Mouse (Mus musculus): ENCODE measurements at regions not wholly inside any gene's neighbourhood (a gene's known extent, or its start where the extent isn't known, plus 50 kb on each side); places are given as distances from the start of the nearest gene placed in this dataset.

DNA sequence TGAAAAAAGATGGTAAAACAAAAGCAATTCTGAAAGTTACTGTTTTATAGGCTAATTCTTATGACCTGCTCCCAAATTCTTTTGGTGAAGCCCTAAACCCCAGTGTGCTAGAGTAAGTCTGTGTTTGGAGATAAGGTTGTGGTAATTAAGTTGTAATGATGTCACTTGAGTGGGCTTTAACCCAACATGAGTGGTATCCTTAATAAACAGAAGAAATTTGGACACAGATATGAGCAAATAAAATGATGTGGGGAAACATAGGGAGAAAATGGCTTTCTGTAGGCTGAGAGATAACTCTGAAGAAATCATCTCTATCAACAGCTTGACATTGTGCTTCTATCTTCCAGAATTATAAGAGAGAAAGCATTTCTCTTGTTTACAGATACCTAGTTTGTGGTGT is 117.1 kb upstream of the Acsl4 start:
- H3K4me2 ChIP-seq: no peak overlapping the region
- no peak overlapping the region for H3K27ac ChIP-seq
- ATAC-seq: no peak
- H3K4me1 ChIP-seq: no peaks in the 10 kb centered on the region
- H3K27me3 ChIP-seq (replicated peaks): no peaks in the 10 kb centered on the region; the same call in 1 of the 2 replicates
- H3K9ac ChIP-seq: no peak overlapping the region
- no peak overlapping the region for H3K4me3 ChIP-seq
- H3K9me3 ChIP-seq (replicated peaks): no peaks in the 10 kb centered on the region
- H3K36me3 ChIP-seq: no peaks in the 10 kb centered on the region

DNA sequence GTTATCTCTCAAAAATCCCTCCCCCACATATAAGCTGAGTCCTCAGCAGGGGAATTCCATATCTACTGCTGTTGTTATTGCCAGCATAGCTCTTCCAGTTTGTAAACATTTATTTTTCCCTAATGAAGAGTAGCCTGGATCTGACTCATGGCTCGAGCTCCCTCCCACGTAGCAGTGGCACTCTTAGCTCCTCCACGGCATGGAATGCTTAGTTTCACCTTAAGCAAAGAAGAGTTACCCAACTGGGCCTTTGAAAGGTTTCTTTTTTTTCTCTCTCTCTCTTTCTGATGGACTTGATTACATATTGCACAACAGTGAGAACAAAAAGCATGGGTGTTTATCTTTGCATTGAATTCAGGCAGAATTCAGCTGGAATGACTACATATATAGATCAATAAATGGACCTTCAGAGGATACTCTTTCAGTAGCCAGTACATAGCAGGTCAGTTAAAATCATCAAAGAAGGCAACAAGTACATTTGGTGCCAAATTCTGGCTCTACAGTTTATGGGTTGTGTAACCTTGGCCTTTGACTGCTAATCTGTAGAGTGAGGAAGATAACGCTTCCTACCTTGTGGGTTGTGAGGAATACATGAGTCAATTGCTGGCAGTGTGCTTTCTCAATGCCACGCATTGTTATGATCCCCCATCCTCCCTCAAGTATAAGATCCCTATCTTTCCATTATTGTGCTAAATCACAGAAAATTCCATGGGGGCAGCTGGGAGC is 126.2 kb upstream of the Acsl4 start:
- no peak for ATAC-seq
- no peak overlapping the region for H3K27ac ChIP-seq
- H3K9me3 ChIP-seq (replicated peaks): no peaks in the 10 kb centered on the region
- no peak overlapping the region for H3K4me3 ChIP-seq
- no peak overlapping the region for H3K9ac ChIP-seq
- H3K36me3 ChIP-seq: no peaks in the 10 kb centered on the region
- H3K4me2 ChIP-seq: no peak overlapping the region
- H3K4me1 ChIP-seq: no peaks in the 10 kb centered on the region
- 58% methylated on average over 5 of the region's 5 CpGs for WGBS (ENCODE audit: insufficient replicate concordance)
- no peaks in the 10 kb centered on the region; the same call in 1 of the 2 replicates for H3K27me3 ChIP-seq (replicated peaks)

DNA sequence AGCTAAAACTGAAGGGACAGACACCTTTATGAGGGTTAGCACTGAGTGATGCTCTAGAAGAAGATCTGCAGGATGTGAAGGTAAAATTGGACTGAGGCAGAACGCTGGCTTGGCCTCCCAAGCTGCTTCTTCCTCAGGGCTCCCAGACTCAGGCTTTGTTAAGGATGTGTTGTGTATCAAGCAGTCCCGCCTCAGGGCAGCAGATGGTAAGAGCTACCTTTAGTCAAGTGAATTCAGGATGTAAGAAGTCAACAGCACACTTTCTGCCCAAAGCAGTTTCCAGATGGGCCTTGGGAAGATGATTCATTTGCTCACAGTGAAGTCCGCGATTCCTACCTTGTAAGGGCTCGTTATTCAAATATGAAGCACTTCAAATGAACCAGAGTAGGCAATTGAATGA is 126.9 kb upstream of the Acsl4 start:
- Histone ChIP-seq H3K27me3 (replicated peaks) (no peaks in the 10 kb centered on the region; the same call in 1 of the 2 replicates), H3K4me1 (no peaks in the 10 kb centered on the region), H3K9ac (no peak overlapping the region), H3K27ac (no peak overlapping the region), H3K4me3 (no peak overlapping the region), H3K9me3 (replicated peaks) (no peaks in the 10 kb centered on the region), H3K4me2 (no peak overlapping the region), H3K36me3 (no peaks in the 10 kb centered on the region)
- ATAC-seq: no peak
- WGBS (ENCODE audit: insufficient replicate concordance): 74% methylated on average over 5 of the region's 5 CpGs

- 67% methylated on average over 4 of the region's 4 CpGs for WGBS (ENCODE audit: insufficient replicate concordance)
- no peak overlapping the region for H3K27ac ChIP-seq
- ATAC-seq: no peak
These were observed 130.7 kb upstream of the Acsl4 start for GRCm38 (mm10) chrX:142521063-142521462.

DNA sequence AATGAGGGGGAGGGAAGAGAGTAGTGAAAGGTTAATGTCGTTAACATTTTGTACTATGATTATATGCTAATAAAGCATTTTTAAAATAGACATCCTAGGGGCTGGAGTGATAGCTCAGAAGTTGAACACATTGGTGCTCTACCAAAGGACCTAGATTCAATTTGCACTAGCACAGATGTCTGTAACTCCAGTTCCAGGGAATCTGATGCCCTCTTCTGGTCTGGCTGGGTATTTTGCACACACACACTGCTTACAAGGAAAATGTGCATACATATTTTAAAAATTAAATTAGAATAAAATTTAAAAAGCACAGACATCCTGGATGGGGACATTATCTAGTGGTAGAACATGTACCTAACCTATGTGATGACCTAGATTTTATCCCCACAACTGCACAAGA is 136.6 kb upstream of the Acsl4 start:
- Histone ChIP-seq H3K4me2 (no peak overlapping the region), H3K9ac (no peak overlapping the region), H3K36me3 (no peaks in the 10 kb centered on the region), H3K27ac (no peak overlapping the region), H3K27me3 (replicated peaks) (no peaks in the 10 kb centered on the region), H3K9me3 (replicated peaks) (no peaks in the 10 kb centered on the region), H3K4me1 (no peaks in the 10 kb centered on the region), H3K4me3 (no peak overlapping the region)
- ATAC-seq: no peak
- 29% methylated on average over 1 of the region's 1 CpGs for WGBS (ENCODE audit: insufficient replicate concordance)

More at GRCm38 (mm10) chrX:142521063-142521462, 130.7 kb upstream of the Acsl4 start:
- no peak overlapping the region for H3K9ac ChIP-seq
- no peaks in the 10 kb centered on the region for H3K27me3 ChIP-seq (replicated peaks)
- no peak overlapping the region for H3K4me3 ChIP-seq
- H3K4me2 ChIP-seq: no peak overlapping the region
- H3K36me3 ChIP-seq: no peaks in the 10 kb centered on the region
- no peaks in the 10 kb centered on the region for H3K9me3 ChIP-seq (replicated peaks)
- no peaks in the 10 kb centered on the region for H3K4me1 ChIP-seq

DNA sequence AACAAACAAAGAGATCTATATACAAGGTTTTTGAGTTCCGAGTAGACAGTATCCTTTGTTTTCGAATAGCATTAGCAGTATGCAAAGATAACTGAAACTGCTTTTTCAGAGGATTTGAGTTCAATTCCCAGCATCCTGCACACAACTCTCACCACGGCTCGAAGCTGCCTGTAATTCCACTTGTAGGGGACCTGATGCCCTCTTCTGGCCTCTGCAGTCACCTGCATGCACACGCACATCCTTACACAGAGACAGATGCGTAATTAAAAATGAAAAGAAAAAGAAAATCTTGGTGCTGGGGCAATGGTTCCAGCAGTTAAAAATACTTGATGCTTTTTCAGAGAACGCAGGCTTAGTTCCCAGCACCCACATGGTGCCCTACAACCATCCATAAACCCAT is 139.6 kb upstream of the Acsl4 start:
- Histone ChIP-seq H3K9ac (no peak overlapping the region), H3K4me2 (no peak overlapping the region), H3K9me3 (replicated peaks) (no peaks in the 10 kb centered on the region), H3K36me3 (no peaks in the 10 kb centered on the region), H3K27me3 (replicated peaks) (no peaks in the 10 kb centered on the region), H3K4me1 (no peaks in the 10 kb centered on the region), H3K4me3 (no peak overlapping the region), H3K27ac (no peak overlapping the region)
- 39% methylated on average over 7 of the region's 7 CpGs for WGBS (ENCODE audit: insufficient replicate concordance)
- no peak for ATAC-seq

GRCm38 (mm10) chrX:142534780-142535179 is 144.4 kb upstream of the Acsl4 start:
- no peaks in the 10 kb centered on the region for H3K9me3 ChIP-seq (replicated peaks)
- no peak overlapping the region for H3K4me2 ChIP-seq
- H3K36me3 ChIP-seq: no peaks in the 10 kb centered on the region
- H3K4me1 ChIP-seq: 0 out of 2 replicates have a peak, but pooled peaks cover 7% of the 10 kb centered on the region
- H3K4me3 ChIP-seq: no peak overlapping the region
- 24% methylated on average over 8 of the region's 8 CpGs for WGBS (ENCODE audit: insufficient replicate concordance)
- no peak overlapping the region for H3K9ac ChIP-seq
- no peak overlapping the region for H3K27ac ChIP-seq
- H3K27me3 ChIP-seq (replicated peaks): no peaks in the 10 kb centered on the region
- ATAC-seq: no peak

DNA sequence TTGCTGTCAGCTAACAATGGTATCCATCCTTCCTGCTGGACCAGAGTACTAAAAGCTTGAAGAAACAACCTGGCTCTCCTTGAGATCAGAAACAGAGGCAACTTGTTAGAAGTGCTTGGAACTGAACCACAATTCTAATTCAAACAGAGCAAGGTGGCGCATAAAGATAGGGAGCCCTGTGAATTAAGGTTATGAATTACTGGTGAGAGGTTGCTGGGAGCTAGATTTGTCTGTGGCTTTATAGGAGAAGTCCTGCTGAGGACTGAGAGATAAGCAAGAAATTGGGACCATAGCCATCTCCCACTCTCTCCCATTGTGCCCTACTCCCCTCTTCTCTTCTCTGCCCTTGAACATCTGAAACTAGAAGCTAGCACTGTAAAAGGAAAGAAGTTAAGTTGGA is 145.2 kb upstream of the Acsl4 start:
- no peak; the same call in 1 of the 2 replicates for ATAC-seq

DNA sequence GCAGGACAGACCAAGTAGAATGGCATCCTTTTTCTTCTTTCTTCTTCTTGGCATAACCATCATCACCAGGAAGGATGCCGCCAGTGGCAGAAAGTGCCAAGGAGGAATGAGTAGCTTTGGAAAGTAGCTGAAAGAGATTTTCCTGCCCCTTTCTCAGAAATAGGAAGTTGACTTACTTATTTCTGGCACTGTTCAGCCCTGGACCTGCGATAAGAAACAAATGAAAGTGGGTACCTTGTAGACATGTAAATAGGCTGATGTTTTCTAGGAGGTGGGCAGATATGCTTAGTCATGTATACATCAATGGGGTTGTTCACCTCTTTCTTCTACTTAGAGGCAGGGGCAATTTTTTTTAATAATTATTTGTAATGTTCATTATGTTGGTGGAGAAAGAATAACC is 145.3 kb upstream of the Tmem164 start:
- Histone ChIP-seq H3K9me3 (replicated peaks) (no peaks in the 10 kb centered on the region), H3K4me1 (0 out of 2 replicates have a peak, but pooled peaks cover 7% of the 10 kb centered on the region)
- 52% methylated on average over 2 of the region's 2 CpGs for WGBS (ENCODE audit: insufficient replicate concordance)

More for the DNA sequence above, 145.2 kb upstream of the Acsl4 start:
- H3K9me3 ChIP-seq (replicated peaks): no peaks in the 10 kb centered on the region
- no peak overlapping the region for H3K27ac ChIP-seq
- no peak overlapping the region for H3K4me3 ChIP-seq
- 0 out of 2 replicates have a peak, but pooled peaks cover 7% of the 10 kb centered on the region for H3K4me1 ChIP-seq
- H3K27me3 ChIP-seq (replicated peaks): no peaks in the 10 kb centered on the region
- no peak overlapping the region for H3K4me2 ChIP-seq
- WGBS (ENCODE audit: insufficient replicate concordance): 60% methylated on average over 1 of the region's 1 CpGs
- no peaks in the 10 kb centered on the region for H3K36me3 ChIP-seq
- no peak overlapping the region for H3K9ac ChIP-seq

DNA sequence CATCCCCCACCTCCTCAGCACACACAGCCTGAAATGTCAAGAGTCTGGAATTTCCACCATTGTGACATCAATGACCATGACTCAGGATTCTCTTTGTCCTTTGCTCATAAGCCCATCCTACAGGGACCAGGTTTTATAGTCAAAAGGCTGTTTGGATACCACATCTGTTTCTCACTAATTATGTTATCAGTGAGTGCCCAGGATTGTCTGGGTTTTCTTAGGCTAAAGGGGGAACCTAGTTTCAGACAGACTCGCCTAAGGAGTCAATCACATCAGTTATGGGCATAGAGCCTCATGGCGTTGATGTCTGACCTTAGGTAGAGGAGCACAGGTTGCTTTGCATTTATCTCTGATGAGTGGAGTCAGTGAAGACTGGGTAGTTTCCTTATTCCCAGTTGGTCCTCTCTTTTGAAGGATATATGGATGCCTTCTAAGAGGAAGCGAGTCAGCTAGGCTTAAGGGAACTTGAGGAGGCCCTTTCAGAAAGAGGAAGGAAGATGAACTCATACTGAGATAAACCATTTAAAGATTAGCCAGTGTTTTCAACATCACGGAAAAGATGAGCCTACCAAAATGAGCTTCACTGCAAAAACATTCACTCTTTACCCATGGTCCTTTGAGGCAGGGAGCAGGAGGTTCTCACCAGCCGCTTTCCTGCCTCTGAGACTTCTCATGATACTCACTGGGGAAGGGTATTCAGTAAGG is 143.8 kb upstream of the Tmem164 start:
- Histone ChIP-seq H3K4me2 (no peak overlapping the region), H3K9me3 (replicated peaks) (no peaks in the 10 kb centered on the region), H3K36me3 (no peaks in the 10 kb centered on the region), H3K9ac (no peak overlapping the region), H3K4me3 (no peak overlapping the region), H3K4me1 (0 out of 2 replicates have a peak, but pooled peaks cover 7% of the 10 kb centered on the region), H3K27ac (no peak overlapping the region), H3K27me3 (replicated peaks) (no peaks in the 10 kb centered on the region; the same call in 1 of the 2 replicates)
- ATAC-seq: no peak
- 37% methylated on average over 5 of the region's 5 CpGs for WGBS (ENCODE audit: insufficient replicate concordance)

More for the DNA sequence above, 145.3 kb upstream of the Tmem164 start:
- Histone ChIP-seq H3K4me2 (no peak overlapping the region), H3K4me3 (no peak overlapping the region), H3K36me3 (no peaks in the 10 kb centered on the region), H3K27me3 (replicated peaks) (no peaks in the 10 kb centered on the region; the same call in 1 of the 2 replicates), H3K9ac (no peak overlapping the region), H3K27ac (no peak overlapping the region)
- ATAC-seq: no peak

GRCm38 (mm10) chrX:142540264-142540663 is 140.9 kb upstream of the Tmem164 start:
- 11% methylated on average over 7 of the region's 7 CpGs for WGBS (ENCODE audit: insufficient replicate concordance)
- H3K4me1 ChIP-seq: 0 out of 2 replicates have a peak, but pooled peaks cover 7% of the 10 kb centered on the region
- H3K9ac ChIP-seq: no peak overlapping the region
- H3K27ac ChIP-seq: no peak overlapping the region
- H3K27me3 ChIP-seq (replicated peaks): no peaks in the 10 kb centered on the region; the same call in 1 of the 2 replicates
- H3K9me3 ChIP-seq (replicated peaks): no peaks in the 10 kb centered on the region
- H3K36me3 ChIP-seq: no peaks in the 10 kb centered on the region
- no peak overlapping the region for H3K4me2 ChIP-seq
- H3K4me3 ChIP-seq: no peak overlapping the region
- ATAC-seq: no peak

DNA sequence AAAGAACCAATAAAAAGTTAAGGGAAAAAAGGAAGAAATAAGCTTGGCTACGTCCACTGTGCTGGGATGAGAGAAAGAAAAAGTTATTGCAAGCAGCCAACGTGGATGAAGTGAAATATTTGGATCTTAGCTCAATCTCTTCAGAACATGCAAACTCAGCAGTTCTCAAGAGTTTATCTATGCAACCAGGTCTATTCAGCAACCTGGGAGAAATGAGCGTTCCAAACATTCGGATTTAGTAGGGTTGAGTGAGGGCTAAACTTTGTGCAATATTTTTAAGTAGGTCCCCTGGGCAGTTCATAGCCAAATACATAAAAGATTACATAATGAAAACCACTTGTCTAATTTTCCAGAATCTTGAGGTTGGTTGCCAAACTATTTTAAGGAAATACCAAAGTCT is 129.0 kb upstream of the Tmem164 start:
- ATAC-seq: no peak
- Histone ChIP-seq H3K9me3 (replicated peaks) (no peaks in the 10 kb centered on the region), H3K27ac (no peak overlapping the region), H3K36me3 (no peaks in the 10 kb centered on the region), H3K9ac (no peak overlapping the region), H3K4me1 (no peaks in the 10 kb centered on the region), H3K4me2 (no peak overlapping the region), H3K4me3 (no peak overlapping the region), H3K27me3 (replicated peaks) (0 out of 2 replicates have a peak, but pooled peaks cover 5% of the 10 kb centered on the region)
- WGBS (ENCODE audit: insufficient replicate concordance): 69% methylated on average over 4 of the region's 4 CpGs

All from liver, embryonic 12.5 days (tissue).